Mouse (Mus musculus): ENCODE measurements around the gene Pdgfra. TPM values are rescaled to one million over a fixed set of nuclear protein-coding genes. Genes with fewer than 3 reads are reported as not detected.

The Pdgfra gene
- polyA plus RNA-seq, 1 experiment from 2014 or later, result 56.8 TPM

DNA sequence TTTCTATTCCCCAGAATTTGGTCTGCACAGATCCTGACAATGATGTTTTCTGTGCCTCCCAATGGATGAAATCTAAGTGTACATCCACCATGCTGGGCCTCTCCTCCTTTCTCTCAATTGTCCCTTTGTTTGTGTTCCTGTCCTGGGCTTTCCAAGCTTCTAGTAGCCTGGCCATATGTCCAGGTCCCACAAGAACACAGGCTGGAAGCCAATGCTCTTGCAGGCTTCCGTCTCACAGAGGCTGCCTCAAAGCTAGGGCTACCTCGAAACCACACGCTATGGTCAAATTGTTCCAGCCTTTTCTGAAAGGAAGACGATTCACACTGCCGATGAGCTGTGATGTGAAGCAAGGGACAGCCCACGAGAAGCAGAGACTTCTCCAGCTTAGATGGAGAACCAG is 9.5 kb downstream of the Pdgfra start:
- Histone ChIP-seq H3K9ac (ENCODE audit: low read depth, low read length) (no peak overlapping the region), H3K36me3 (ENCODE audit: control insufficient read depth, insufficient read depth, low read length) (peaks cover 34% of the 10 kb centered on the region), H3K9me3 (ENCODE audit: control insufficient read depth, low read length) (no peaks in the 10 kb centered on the region), H3K27ac (ENCODE audit: low read depth, low read length) (no peak overlapping the region), H3K4me2 (replicated peaks; ENCODE audit: low read depth, low read length) (no peak overlapping the region), H3K27me3 (ENCODE audit: control insufficient read depth, insufficient read depth, low read length) (no peaks in the 10 kb centered on the region), H3K4me3 (ENCODE audit: low read length) (no peak overlapping the region), H3K4me1 (ENCODE audit: control insufficient read depth, insufficient read depth, low read length) (no peaks in the 10 kb centered on the region)
- WGBS, result 91% methylated on average over 6 of the region's 6 CpGs
- ATAC-seq (ENCODE audit: low FRiP score, low TSS enrichment), result no peak

GRCm38 (mm10) chr5:75163289-75163951 is 11.3 kb downstream of the Pdgfra start:
- no peak overlapping the region for H3K4me2 ChIP-seq (replicated peaks; ENCODE audit: low read depth, low read length)
- no peak for ATAC-seq (ENCODE audit: low FRiP score, low TSS enrichment)
- no peaks in the 10 kb centered on the region for H3K9me3 ChIP-seq (ENCODE audit: control insufficient read depth, low read length)
- H3K36me3 ChIP-seq (ENCODE audit: control insufficient read depth, insufficient read depth, low read length), result peaks cover 43% of the 10 kb centered on the region
- H3K27ac ChIP-seq (ENCODE audit: low read depth, low read length), result no peak overlapping the region
- no peaks in the 10 kb centered on the region for H3K4me1 ChIP-seq (ENCODE audit: control insufficient read depth, insufficient read depth, low read length)
- no peaks in the 10 kb centered on the region for H3K27me3 ChIP-seq (ENCODE audit: control insufficient read depth, insufficient read depth, low read length)
- no peak overlapping the region for H3K4me3 ChIP-seq (ENCODE audit: low read length)
- no peak overlapping the region for H3K9ac ChIP-seq (ENCODE audit: low read depth, low read length)
- WGBS, result 83% methylated on average over 23 of the region's 23 CpGs

DNA sequence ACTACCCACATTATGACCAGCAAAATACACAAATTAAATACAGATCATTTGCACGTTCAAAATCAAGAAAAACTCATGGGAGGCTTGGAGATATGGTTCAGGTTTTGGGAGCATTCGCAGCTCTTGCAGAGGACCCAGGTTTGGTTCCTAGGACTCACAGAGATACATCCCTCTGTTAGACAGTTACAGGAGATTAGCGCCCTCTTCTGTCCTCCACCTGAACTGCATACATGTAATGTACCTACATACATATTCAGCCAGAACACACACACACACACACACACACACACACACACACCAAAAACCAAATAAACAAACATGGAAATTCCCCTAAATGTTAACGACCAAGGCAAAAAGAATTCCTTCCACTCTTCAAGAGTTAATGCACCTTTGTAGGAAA is 12.6 kb downstream of the Pdgfra start:
- H3K4me2 ChIP-seq (replicated peaks; ENCODE audit: low read depth, low read length), result no peak overlapping the region
- no peak for ATAC-seq (ENCODE audit: low FRiP score, low TSS enrichment)
- H3K9ac ChIP-seq (ENCODE audit: low read depth, low read length), result no peak overlapping the region
- H3K27me3 ChIP-seq (ENCODE audit: control insufficient read depth, insufficient read depth, low read length), result no peaks in the 10 kb centered on the region
- no peaks in the 10 kb centered on the region for H3K4me1 ChIP-seq (ENCODE audit: control insufficient read depth, insufficient read depth, low read length)
- no peak overlapping the region for H3K4me3 ChIP-seq (ENCODE audit: low read length)
- peaks cover 43% of the 10 kb centered on the region for H3K36me3 ChIP-seq (ENCODE audit: control insufficient read depth, insufficient read depth, low read length)
- no peak overlapping the region for H3K27ac ChIP-seq (ENCODE audit: low read depth, low read length)
- H3K9me3 ChIP-seq (ENCODE audit: control insufficient read depth, low read length), result no peaks in the 10 kb centered on the region
- 75% methylated on average over 4 of the region's 4 CpGs for WGBS

DNA sequence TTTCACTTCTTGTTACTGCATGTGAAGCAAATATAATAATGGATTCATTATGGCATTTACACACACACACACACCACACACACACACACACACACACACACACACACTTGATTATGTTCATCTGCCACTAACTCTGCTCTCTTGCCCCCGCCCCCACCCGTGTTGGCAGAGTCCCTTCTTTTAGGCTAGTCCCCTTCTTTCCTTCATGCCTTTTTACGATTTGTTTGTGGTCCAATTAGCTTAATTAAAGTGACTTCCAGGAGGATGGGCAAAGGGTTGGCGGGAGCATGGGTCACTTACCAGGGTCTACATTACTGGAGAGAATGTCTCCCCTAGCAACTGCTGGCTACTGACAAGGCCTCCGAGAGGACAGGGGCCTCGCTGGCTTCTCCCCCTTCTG is 17.7 kb downstream of the Pdgfra start:
- Histone ChIP-seq H3K27ac (ENCODE audit: low read depth, low read length) (no peak overlapping the region), H3K9me3 (ENCODE audit: control insufficient read depth, low read length) (no peaks in the 10 kb centered on the region), H3K4me3 (ENCODE audit: low read length) (no peak overlapping the region), H3K4me1 (ENCODE audit: control insufficient read depth, insufficient read depth, low read length) (no peaks in the 10 kb centered on the region), H3K4me2 (replicated peaks; ENCODE audit: low read depth, low read length) (no peak overlapping the region), H3K27me3 (ENCODE audit: control insufficient read depth, insufficient read depth, low read length) (no peaks in the 10 kb centered on the region), H3K36me3 (ENCODE audit: control insufficient read depth, insufficient read depth, low read length) (peaks cover 59% of the 10 kb centered on the region), H3K9ac (ENCODE audit: low read depth, low read length) (no peak overlapping the region)
- WGBS, result 43% methylated on average over 6 of the region's 6 CpGs
- ATAC-seq (ENCODE audit: low FRiP score, low TSS enrichment), result no peak

DNA sequence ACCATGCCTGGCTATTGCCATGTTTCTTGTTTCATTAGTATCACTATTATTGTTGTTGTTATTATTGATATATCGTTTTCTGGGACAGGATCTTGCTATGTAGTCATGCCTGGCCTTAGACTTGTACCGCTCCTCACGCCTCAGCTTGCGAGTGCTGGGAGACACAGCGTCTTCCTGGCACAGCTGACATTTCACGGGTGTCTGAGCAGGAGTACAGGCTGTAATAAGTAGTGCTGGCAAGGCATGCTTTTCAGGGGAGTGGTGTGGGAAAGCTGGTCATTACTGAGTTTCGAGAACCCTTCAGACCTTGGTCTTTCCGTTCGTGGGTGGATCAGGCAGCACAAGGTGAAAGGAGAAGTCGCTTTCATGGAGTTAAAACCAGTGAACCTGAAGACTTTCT is 19.8 kb downstream of the Pdgfra start:
- Histone ChIP-seq H3K9ac (ENCODE audit: low read depth, low read length) (no peak overlapping the region), H3K27ac (ENCODE audit: low read depth, low read length) (no peak overlapping the region), H3K9me3 (ENCODE audit: control insufficient read depth, low read length) (no peaks in the 10 kb centered on the region), H3K4me2 (replicated peaks; ENCODE audit: low read depth, low read length) (no peak overlapping the region), H3K36me3 (ENCODE audit: control insufficient read depth, insufficient read depth, low read length) (peaks cover 58% of the 10 kb centered on the region), H3K4me3 (ENCODE audit: low read length) (no peak overlapping the region), H3K4me1 (ENCODE audit: control insufficient read depth, insufficient read depth, low read length) (no peaks in the 10 kb centered on the region), H3K27me3 (ENCODE audit: control insufficient read depth, insufficient read depth, low read length) (no peaks in the 10 kb centered on the region)
- ATAC-seq (ENCODE audit: low FRiP score, low TSS enrichment), result no peak
- WGBS, result 58% methylated on average over 10 of the region's 10 CpGs

DNA sequence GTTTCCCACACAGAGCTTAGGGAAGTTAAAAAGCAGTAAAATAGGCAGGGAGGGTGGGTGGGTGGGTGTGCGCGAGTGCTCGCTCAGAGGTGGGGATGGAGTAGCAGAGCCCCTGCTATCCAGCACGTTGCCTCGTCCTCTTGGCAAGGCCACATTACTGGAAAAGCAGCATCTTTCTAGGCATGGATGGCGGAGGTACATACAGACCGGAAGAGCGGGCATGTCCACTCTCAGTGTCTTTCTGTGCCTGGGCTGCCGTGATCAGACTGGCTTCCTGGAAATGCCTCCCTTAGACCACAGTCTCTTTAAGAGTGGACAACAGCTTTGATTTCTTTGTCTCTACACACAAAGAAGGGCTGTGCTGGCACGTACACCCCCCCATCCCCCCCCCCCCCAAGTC is 27.2 kb downstream of the Pdgfra start:
- Histone ChIP-seq H3K4me1 (ENCODE audit: control insufficient read depth, insufficient read depth, low read length) (no peaks in the 10 kb centered on the region), H3K27ac (ENCODE audit: low read depth, low read length) (no peak overlapping the region), H3K4me2 (replicated peaks; ENCODE audit: low read depth, low read length) (no peak overlapping the region), H3K9ac (ENCODE audit: low read depth, low read length) (no peak overlapping the region), H3K27me3 (ENCODE audit: control insufficient read depth, insufficient read depth, low read length) (no peaks in the 10 kb centered on the region), H3K4me3 (ENCODE audit: low read length) (no peak overlapping the region), H3K36me3 (ENCODE audit: control insufficient read depth, insufficient read depth, low read length) (peaks cover 48% of the 10 kb centered on the region; the same call in 1 of the 2 replicates), H3K9me3 (ENCODE audit: control insufficient read depth, low read length) (no peaks in the 10 kb centered on the region)
- no peak for ATAC-seq (ENCODE audit: low FRiP score, low TSS enrichment)
- WGBS, result 80% methylated on average over 10 of the region's 10 CpGs

DNA sequence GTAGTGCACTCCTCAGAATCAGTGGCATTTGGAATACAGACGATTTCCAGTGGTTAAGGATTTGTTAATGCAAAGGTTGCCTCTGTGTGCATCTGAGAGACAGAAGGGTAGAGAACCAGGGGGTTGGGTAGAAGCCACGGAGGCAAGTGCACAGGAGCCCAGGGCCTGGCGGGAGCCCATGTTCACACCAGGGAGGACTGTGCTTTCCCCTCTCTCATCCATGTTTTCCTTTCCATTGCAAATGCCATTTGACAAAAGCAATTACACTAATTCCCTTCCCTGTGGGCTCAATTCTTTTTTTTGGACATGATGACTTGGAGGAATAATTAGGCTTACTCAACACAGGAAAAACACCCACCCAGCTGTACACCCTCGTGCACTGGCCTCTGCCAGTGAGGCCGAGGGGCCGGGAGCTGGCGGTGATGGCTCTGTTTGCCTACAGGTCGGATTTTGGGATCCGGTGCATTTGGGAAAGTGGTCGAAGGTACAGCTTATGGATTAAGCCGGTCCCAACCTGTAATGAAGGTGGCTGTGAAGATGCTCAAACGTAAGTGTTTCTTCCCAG is 27.7 kb downstream of the Pdgfra start:
- WGBS, result 91% methylated on average over 12 of the region's 12 CpGs

GRCm38 (mm10) chr5:75183653-75184052 is 31.6 kb downstream of the Pdgfra start:
- H3K36me3 ChIP-seq (ENCODE audit: control insufficient read depth, insufficient read depth, low read length), result peaks cover 50% of the 10 kb centered on the region
- WGBS, result 88% methylated on average over 6 of the region's 6 CpGs
- no peak overlapping the region for H3K27ac ChIP-seq (ENCODE audit: low read depth, low read length)
- no peaks in the 10 kb centered on the region for H3K27me3 ChIP-seq (ENCODE audit: control insufficient read depth, insufficient read depth, low read length)
- H3K9ac ChIP-seq (ENCODE audit: low read depth, low read length), result no peak overlapping the region
- no peaks in the 10 kb centered on the region for H3K4me1 ChIP-seq (ENCODE audit: control insufficient read depth, insufficient read depth, low read length)
- no peaks in the 10 kb centered on the region for H3K9me3 ChIP-seq (ENCODE audit: control insufficient read depth, low read length)
- H3K4me3 ChIP-seq (ENCODE audit: low read length), result no peak overlapping the region
- no peak for ATAC-seq (ENCODE audit: low FRiP score, low TSS enrichment)
- H3K4me2 ChIP-seq (replicated peaks; ENCODE audit: low read depth, low read length), result no peak overlapping the region

More for the DNA sequence above, 27.7 kb downstream of the Pdgfra start:
- Histone ChIP-seq H3K36me3 (ENCODE audit: control insufficient read depth, insufficient read depth, low read length) (peaks cover 43% of the 10 kb centered on the region; the same call in 1 of the 2 replicates), H3K27me3 (ENCODE audit: control insufficient read depth, insufficient read depth, low read length) (no peaks in the 10 kb centered on the region), H3K4me1 (ENCODE audit: control insufficient read depth, insufficient read depth, low read length) (no peaks in the 10 kb centered on the region), H3K27ac (ENCODE audit: low read depth, low read length) (no peak overlapping the region), H3K9me3 (ENCODE audit: control insufficient read depth, low read length) (no peaks in the 10 kb centered on the region), H3K9ac (ENCODE audit: low read depth, low read length) (no peak overlapping the region), H3K4me3 (ENCODE audit: low read length) (no peak overlapping the region), H3K4me2 (replicated peaks; ENCODE audit: low read depth, low read length) (no peak overlapping the region)
- ATAC-seq (ENCODE audit: low FRiP score, low TSS enrichment), result no peak

DNA sequence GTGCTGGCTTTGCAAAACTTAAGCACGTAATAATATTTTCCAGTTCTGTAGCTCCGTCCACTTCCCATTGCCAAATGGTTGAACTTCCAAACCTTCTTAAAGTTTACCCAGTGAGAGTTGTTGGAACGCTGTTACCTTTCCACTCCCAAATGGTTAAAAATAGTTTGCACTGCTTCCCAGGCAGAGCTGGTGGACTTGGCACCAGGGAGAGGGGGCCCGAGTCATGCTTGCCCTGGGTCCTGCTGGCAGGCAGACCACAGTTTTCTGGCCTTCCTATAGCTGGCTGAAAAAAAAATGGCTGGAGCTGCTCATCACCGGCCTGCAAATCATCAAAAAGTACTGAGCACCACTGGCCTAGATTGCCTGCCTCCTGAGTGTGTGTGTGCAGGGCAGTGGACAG is 32.0 kb downstream of the Pdgfra start:
- H3K9me3 ChIP-seq (ENCODE audit: control insufficient read depth, low read length), result no peaks in the 10 kb centered on the region
- no peak overlapping the region for H3K9ac ChIP-seq (ENCODE audit: low read depth, low read length)
- H3K27ac ChIP-seq (ENCODE audit: low read depth, low read length), result no peak overlapping the region
- H3K36me3 ChIP-seq (ENCODE audit: control insufficient read depth, insufficient read depth, low read length), result peaks cover 50% of the 10 kb centered on the region
- H3K4me1 ChIP-seq (ENCODE audit: control insufficient read depth, insufficient read depth, low read length), result no peaks in the 10 kb centered on the region
- WGBS, result 91% methylated on average over 5 of the region's 5 CpGs
- H3K4me3 ChIP-seq (ENCODE audit: low read length), result no peak overlapping the region
- no peak overlapping the region for H3K4me2 ChIP-seq (replicated peaks; ENCODE audit: low read depth, low read length)
- ATAC-seq (ENCODE audit: low FRiP score, low TSS enrichment), result no peak
- H3K27me3 ChIP-seq (ENCODE audit: control insufficient read depth, insufficient read depth, low read length), result no peaks in the 10 kb centered on the region

Data from kidney, embryonic 14.5 days (tissue).